Mouse (Mus musculus) embryo, embryonic 11.5 days (tissue): Measurements from ENCODE around the gene Fbln1.

ENCODE experiments used
- DNase-seq: peaks from one replicate; pipeline ENCODE4 v3.0.0-alpha.2; 2012; ENCODE audit warnings: low read depth, low spot score

Fbln1 gene

GRCm38 (mm10) chr15:85238821-85239745 is 33.3 kb downstream of the Fbln1 start:
- no peak for DNase-seq

- DNase-seq = no peak
Observed at GRCm38 (mm10) chr15:85240086-85240485, 34.3 kb downstream of the Fbln1 start.

GRCm38 (mm10) chr15:85241856-85242255 is 36.1 kb downstream of the Fbln1 start:
- DNase-seq = no peak

GRCm38 (mm10) chr15:85244414-85245161 is 38.8 kb downstream of the Fbln1 start:
- DNase-seq = no peak

DNA sequence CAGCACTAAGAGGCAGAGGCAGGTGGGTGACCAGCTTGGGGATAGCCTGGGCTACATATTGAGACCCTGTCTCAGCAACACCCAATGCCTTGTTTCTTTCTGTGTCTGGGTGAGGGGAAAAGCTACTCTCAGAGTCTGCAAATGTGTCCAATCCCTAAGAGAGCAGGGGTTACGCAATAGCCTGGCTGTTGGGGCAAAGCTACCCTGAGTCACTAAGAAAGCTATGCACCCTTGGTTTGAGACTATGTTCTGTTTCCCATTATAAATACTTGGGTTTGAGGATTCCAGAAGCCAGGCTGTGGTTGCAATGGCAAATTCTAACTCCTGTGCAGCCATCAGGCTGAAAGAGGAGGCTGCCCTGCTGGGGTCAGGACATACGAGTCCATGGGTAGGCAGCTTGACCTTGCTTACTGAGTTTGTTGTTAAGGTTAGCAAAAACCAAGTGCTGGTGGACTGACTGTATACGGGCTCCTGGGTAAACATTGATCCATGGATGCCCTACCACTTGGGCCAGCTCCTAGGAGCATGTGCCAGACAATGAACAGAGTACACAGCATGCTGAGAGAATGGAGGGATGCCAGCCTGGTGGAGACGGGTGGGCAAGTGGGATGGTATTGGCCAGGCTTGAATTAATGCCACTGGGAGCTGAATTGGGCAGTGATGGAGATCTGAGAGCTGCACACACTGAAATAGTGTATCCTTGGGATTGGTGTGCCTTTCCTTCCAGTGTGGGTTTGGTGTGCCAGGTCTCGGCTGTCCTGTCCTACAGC is 39.7 kb downstream of the Fbln1 start:
- no peak for DNase-seq

DNA sequence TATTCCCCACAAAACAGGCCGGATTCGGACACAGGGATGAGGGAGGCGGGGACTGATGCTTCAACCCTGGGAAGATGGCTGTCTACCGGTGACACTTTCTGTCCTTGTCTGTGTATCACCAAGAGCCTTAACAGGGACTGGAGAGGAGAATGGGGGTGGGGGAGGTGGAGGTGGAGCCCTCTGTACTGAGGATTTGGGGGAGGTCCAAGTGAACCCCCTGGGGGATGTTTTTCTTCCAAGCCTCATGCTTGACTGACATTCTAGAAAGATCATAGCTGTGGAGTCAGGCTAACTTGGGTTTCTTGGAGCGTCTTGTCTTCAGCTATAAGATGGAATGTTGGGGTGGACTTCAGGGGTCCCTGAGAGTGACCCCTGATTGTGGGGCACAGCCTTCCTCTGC is 40.3 kb downstream of the Fbln1 start:
- no peak for DNase-seq

DNA sequence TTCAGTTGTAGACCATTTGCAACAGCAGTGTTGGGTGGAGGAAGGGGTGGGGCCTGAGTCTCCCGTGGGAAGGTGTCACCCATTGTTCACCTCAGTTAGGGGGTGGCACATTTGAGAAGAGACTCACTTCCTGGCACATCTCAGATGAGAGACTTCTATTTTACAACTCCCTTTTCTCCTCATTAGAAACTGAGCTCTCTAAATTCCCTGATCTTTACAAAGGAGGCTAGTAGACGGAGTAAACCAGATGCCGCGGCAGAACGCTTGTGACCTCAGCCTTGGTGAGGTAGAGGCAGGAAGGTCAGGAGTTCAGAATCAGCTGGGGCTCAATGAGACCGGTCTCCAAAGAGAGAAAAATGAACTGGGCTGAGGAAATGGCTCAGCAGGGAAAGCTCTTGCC is 41.2 kb downstream of the Fbln1 start:
- DNase-seq = no peak

DNA sequence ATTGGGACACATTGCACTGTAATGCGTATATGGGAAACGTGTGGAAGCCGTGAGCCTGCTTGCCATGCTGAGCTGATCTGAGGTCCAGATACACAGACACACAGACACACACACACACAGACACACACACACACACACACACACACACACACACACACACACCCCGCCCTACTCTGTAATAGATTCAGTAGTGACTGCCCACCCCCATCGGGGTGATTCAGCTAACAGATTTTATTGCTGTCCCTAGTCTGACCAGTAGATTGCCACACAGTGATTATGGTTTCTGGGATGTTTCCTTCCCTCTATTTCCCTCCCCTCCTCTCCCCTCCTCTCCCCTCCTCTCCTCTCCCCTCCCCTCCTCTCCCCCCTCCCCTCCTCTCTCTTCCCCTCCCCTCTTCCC is 42.6 kb downstream of the Fbln1 start:
- no peak for DNase-seq

- peak; percentile 40 for DNase-seq
Observed at GRCm38 (mm10) chr15:85249252-85249651, 43.5 kb downstream of the Fbln1 start.

GRCm38 (mm10) chr15:85250436-85250835 is 44.7 kb downstream of the Fbln1 start:
- DNase-seq = no peak

DNA sequence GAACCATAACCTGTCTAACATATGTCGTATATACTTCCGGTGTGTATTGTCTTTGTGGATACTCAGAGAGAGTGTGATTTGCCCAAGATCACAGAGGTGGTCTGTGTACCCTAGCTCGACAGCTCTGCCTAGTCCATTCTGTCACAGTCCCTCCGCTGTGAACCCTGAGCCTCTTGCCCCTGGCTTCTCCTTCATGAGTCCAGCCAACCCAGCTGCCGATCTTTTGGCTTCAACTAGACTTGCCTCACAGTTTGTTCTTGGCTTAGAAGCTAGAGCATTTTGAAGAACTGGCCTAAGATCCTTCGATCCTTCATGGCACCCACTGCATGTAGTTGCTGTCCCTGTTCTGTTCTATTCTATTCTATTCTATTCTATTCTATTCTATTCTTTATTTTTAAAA is 46.7 kb downstream of the Fbln1 start:
- no peak for DNase-seq

DNA sequence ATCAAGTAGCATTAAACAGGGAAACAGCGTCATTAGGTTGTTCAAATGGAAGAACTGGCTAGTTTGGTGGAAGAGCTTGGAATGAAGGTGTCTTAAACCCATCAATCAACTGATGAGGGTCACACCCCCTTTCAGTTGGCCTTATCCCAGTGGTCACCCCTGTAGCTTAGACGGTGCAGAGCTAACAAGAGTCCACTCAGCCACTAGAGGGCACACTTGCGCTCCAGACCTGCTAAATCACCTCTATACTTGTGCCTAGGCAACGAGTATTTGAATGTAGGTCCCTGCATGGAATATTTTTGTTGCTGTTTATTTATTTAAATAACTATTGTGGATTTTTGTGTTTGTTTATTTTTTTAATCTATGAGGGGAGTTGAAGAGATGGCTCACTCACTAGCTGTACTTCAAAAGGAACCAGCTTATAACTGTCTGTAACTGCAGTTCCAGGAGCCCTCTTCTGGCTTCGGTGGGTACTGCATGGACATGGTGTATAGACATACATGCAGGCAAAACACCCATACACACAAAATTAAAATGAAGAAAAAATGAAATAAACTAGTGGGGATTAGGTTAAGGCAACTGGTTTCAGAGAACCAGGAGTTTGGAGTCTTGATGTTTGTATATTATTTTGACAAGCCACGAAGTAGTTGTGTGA is 52.2 kb downstream of the Fbln1 start:
- DNase-seq = peak; percentile 14

DNA sequence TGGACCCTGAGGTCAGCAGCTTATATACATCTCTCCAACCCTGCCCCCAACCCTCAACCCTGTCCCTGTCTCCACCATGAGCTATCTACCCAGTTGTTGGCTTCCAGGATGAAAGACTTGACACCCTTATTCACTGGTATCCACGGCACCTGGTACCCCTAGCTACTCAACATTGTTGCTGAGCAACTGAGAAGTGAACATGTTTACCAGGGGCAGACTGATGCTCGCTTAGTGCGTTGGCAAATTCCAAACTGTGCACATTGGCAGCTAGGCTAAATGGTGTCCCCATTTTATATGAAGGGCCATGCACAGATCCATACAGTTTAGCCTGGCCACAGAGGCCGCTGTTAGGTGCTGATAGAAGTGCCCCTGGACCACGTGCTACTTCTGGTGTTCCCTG is 57.1 kb downstream of the Fbln1 start:
- no peak for DNase-seq

DNA sequence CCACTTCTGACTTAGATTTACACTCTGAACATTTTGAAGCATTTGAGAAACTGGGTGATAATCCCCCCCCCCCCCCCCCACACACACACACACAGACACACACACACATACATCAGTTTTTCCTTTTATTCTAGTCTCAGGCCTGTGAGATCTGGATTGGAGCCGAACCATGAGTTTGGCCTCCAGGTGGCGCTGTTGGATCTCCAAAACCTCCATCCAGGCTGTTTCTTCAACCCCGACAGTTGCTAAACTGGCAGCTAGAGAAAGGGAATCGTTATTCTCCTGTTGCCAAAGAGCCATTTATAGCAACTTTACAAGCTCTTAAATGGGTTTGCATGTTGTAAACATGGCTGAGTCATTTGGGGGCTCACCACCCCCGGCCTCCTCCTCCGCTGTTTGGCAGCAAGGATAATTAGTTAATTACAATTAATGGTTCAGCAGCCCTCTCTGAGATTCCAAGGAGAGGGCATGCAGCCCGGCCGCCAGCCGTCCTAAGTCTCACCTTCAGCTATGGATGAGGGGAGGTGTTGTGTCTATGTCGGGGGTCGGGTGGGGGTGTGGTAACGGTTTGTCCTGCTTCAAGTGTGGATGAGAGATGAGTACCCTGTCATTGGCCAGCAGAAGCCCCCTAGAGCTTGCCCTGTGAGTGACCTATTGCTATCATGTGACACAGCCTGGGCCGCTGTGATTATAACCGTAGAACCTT is 61.1 kb downstream of the Fbln1 start:
- DNase-seq = peak; percentile 80

DNA sequence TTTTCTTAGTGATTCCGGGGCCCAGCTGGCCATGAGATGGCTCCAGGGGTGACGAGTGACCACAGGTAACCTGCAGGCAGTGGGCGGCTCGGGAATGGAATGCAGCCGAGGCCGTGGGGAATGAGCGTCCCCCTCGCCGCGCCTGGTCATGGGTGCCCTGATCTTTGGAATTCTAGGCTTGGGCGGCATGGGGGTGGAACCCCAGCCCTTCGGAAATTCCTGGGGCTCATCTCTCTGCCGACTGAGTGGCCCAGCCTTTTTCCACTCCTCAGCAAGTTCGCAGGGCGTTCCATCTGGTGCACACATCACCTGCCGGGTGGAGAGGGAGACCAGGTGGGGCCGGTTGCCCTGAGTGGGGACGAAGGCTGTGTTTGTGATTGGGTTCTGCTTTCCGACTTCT is 62.1 kb downstream of the Fbln1 start:
- no peak for DNase-seq

DNA sequence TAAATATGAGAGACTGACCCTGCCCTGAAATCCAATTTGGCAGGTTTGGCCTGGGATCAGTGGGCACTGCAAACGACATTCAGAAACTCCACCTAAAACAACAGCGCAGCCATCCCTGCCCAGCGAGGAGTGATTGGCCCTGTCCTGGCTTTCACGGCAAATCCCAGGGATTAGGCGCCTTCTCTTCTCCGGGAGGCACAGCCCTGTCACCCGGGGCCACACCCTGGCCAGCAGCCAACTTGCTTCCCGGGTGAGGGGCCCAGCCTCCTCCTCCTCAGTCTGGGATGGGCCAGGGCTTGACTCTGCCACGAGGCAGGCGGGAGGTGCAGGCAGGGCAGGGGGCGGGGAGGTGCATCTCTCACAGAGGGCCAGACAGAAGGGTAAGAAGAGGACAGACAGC is 67.2 kb downstream of the Fbln1 start:
- DNase-seq = no peak

DNA sequence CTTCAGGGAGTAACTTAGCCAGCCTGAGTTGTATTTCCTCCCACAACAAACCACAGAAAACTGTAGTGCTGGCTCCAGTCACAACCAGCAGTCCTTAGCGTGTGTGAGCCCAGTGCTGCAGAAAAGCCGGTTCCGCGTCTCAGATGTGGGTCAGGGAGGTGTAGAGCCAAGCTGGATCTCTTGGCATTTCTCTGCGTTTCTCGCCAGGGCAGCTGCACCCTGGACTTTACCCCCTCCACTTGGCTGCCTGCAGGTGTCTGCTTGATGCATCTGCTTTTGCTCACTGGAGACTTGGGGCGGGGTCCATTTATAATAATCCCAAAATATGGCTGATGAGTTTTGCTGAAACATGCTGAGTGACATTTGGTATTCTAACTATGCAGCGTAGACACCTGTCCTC is 71.5 kb downstream of the Fbln1 start:
- DNase-seq = no peak

DNA sequence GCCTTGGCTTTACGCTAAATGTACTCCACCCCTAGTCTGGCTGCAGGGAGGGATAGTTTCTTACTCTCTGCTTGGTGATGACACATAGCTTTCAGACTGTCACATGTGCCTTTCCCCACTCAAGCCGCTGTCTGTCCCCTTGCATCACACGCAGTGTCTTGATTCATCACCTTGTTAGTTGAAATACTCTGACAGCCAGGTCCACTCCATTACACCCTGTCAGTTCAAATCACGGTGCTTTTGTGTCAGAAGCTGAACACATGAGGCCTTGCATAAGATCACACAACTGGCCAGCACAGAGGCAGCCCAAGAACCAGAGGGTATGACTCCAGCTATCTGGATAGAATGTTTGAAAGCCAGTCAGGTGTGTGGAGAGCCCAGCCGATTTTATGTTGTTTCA is 73.2 kb downstream of the Fbln1 start:
- no peak for DNase-seq

DNA sequence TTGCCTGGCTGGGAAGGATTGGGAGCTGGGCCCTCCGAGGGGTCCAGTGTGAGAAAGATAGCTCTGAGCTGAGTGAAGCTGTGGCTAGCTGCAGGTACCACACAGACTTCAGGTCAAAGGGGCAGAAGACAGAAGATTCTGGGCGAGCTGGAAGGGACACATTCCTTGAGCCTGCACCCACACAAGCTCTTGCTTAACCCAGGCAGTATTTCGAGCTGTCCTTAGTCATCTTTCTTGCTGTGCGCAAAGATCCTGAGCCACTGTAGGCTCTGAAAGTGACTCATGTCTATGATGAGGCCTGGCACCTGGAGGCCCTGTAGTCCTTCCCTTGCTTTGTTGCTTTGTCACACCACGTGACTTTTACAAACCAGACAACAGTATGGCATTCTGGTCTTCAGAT is 76.3 kb downstream of the Fbln1 start:
- no peak for DNase-seq

- no peak for DNase-seq
Observed at GRCm38 (mm10) chr15:85284651-85285050, 78.9 kb downstream of the Fbln1 start.

GRCm38 (mm10) chr15:85294632-85295031 is 88.9 kb downstream of the Fbln1 start:
- DNase-seq = no peak
